Mouse (Mus musculus) heart, postnatal 0 days (tissue): Measurements from ENCODE around the gene Nup210l. TPM values are rescaled to one million over a fixed set of nuclear protein-coding genes. Genes with fewer than 3 reads are reported as not detected.

ENCODE experiments used
- ATAC-seq: fragments of 200-750 bp; cut with Nextera tagmentation; 2 replicates; pipeline ENCODE4 v1.8.0; 2017; ENCODE audit warnings: low read depth, moderate number of reproducible peaks, moderate library complexity; ENCODE audit not compliant: insufficient read depth
- DNase-seq: peaks from one replicate; pipeline ENCODE4 v3.0.0-alpha.2; 2016; ENCODE audit warnings: low spot score
- H3K27ac ChIP-seq: fragments of 300-500 bp; sonication (generic); 2 replicates; pipeline ENCODE4 v1.5.1; 2014; ENCODE audit warnings: low read depth, mild to moderate bottlenecking
- H3K27me3 ChIP-seq: fragments of 300-500 bp; sonication (generic); 2 replicates; pipeline ENCODE4 v1.6.1; 2014; ENCODE audit warnings: low read length, mixed read lengths; ENCODE audit not compliant: control insufficient read depth, insufficient read depth
- H3K36me3 ChIP-seq: fragments of 300-500 bp; sonication (generic); replicated peaks from 2 replicates; pipeline ENCODE4 v1.6.1; 2014; ENCODE audit warnings: low read length, mixed read lengths; ENCODE audit not compliant: control insufficient read depth, insufficient read depth
- H3K4me1 ChIP-seq: fragments of 300-500 bp; sonication (generic); 2 replicates; pipeline ENCODE4 v1.6.1; 2014; ENCODE audit warnings: antibody characterized with exemption; ENCODE audit not compliant: control insufficient read depth, insufficient read depth
- H3K4me2 ChIP-seq: fragments of 300-500 bp; sonication (generic); 2 replicates; pipeline ENCODE4 v1.6.1; 2014; ENCODE audit warnings: low read depth, mild to moderate bottlenecking, low read length, moderate library complexity
- H3K4me3 ChIP-seq: fragments of 300-500 bp; sonication (generic); 2 replicates; pipeline ENCODE4 v1.5.1; 2014; ENCODE audit warnings: low read depth, low read length
- H3K9ac ChIP-seq: fragments of 300-500 bp; sonication (generic); replicated peaks from 2 replicates; pipeline ENCODE4 v1.6.1; 2014; ENCODE audit warnings: low read depth, low read length, mixed read lengths
- H3K9me3 ChIP-seq: fragments of 300-500 bp; sonication (generic); replicated peaks from 2 replicates; pipeline ENCODE4 v1.6.1; 2016; ENCODE audit warnings: low read length; ENCODE audit not compliant: control insufficient read depth
- CTCF ChIP-seq: IDR thresholded peaks from 2 replicates; pipeline ENCODE4 v1.5.1; 2016; ENCODE audit warnings: antibody characterized with exemption, control low read depth, low read depth
- EP300 ChIP-seq: IDR thresholded peaks from 2 replicates; pipeline ENCODE4 v1.6.1; 2016; ENCODE audit warnings: antibody characterized with exemption, low read depth
- WGBS: fragments of 180-500 bp; shearing (Covaris S2); extraction: QIAGEN DNeasy Blood & Tissue Kit; methylation state at CpG from one replicate; pipeline ENCODE4 v1.1.7; 2014; 5-methylcytosine and 5-hydroxymethylcytosine counted together
- polyA plus RNA-seq: library from polyadenylated mRNA; unstranded; fragments of >200 nt; fragmentation: Nextera tagmentation; extraction: Ambion mirVana; gene quantifications from 2 replicates; pipeline ENCODE4 v1.2.1, GENCODE M21; 2015
- total RNA-seq: library from RNA; depleted of rRNA; stranded (reverse); fragments of >200 nt; gene quantifications from 2 replicates; pipeline ENCODE4 v1.2.3, GENCODE M21; 2014; ENCODE audit warnings: low replicate concordance

The Nup210l gene
- total and polyA plus RNA-seq, 2 experiments from 2014 or later, result 0.04 TPM

DNA sequence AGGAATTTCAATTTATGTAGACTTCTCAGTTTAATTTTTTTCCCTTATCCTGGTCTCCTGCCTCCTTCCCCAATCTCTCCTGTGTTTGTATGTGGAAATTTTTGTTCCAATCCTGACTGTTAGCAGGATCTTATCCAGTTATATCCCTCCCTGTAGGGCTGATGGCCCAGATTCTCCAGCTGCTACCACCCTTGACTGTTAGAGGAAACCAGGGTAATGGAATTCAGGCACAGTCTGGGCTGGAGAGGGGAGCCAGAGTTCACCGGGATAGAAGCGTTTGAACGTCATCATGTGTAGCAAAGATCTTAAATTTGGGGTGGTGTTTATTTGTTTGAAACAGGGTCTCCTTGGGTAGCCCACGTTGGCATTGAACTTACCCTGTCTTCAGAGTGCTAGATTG is 19.1 kb upstream of the Nup210l start:
- Histone ChIP-seq H3K27ac (peak overlapping the region; percentile 59), H3K27me3 (no peaks in the 10 kb centered on the region), H3K4me1 (peaks cover 44% of the 10 kb centered on the region), H3K4me3 (no peak overlapping the region), H3K4me2 (peak overlapping the region; percentile 73; the same call in 1 of the 2 replicates), H3K9me3 (no peaks in the 10 kb centered on the region), H3K9ac (no peak overlapping the region), H3K36me3 (peaks cover 35% of the 10 kb centered on the region)
- ATAC-seq (no peak), DNase-seq (no peak)
- TF ChIP-seq CTCF (no peak), EP300 (no peak)
- 33% methylated on average over 4 of the region's 4 CpGs for WGBS

DNA sequence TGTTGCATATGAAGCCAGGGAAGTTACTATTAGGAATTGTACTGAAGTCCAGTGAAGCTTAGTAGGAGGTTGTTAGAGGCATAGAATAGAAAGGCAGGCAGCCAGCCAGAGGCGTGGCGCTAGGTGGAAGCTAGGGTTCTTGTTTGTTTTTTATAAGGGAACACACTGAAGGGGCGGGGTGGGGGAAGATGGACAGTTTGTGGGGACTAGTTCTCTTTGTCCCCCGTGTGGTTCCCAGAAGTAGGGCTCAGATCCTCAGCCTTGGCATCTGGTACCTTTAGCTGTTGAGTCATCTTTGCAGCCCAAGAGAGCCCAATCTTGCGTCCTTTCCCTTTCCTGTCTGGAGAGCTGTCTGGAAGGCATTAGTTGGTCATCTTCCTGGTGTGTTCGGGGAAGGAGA is 18.7 kb upstream of the Nup210l start:
- Histone ChIP-seq H3K9me3 (no peaks in the 10 kb centered on the region), H3K4me3 (no peak overlapping the region), H3K27me3 (no peaks in the 10 kb centered on the region), H3K27ac (peak overlapping the region; percentile 59; the same call in 1 of the 2 replicates), H3K36me3 (peaks cover 40% of the 10 kb centered on the region), H3K9ac (no peak overlapping the region), H3K4me1 (peaks cover 44% of the 10 kb centered on the region), H3K4me2 (0 out of 2 replicates have a peak overlapping the region, but pooled peaks have one; percentile 73)
- no peak for ATAC-seq
- TF ChIP-seq EP300 (no peak), CTCF (no peak)
- DNase-seq, result no peak
- WGBS, result 60% methylated on average over 6 of the region's 6 CpGs

- no peak overlapping the region for H3K27ac ChIP-seq
- no peak overlapping the region for H3K4me3 ChIP-seq
- DNase-seq (no peak), ATAC-seq (no peak)
- no peaks in the 10 kb centered on the region for H3K9me3 ChIP-seq
- H3K4me2 ChIP-seq, result no peak overlapping the region
- no peak overlapping the region for H3K9ac ChIP-seq
- TF ChIP-seq EP300 (no peak), CTCF (no peak)
- WGBS, result 75% methylated on average over 5 of the region's 5 CpGs
- peaks cover 47% of the 10 kb centered on the region for H3K36me3 ChIP-seq
- H3K27me3 ChIP-seq, result no peaks in the 10 kb centered on the region
- peaks cover 43% of the 10 kb centered on the region for H3K4me1 ChIP-seq
These were observed 17.9 kb upstream of the Nup210l start for GRCm38 (mm10) chr3:90086068-90086467.

- no peak for DNase-seq
- Histone ChIP-seq H3K9ac (no peak overlapping the region), H3K4me2 (no peak overlapping the region), H3K36me3 (peaks cover 73% of the 10 kb centered on the region), H3K27me3 (no peaks in the 10 kb centered on the region), H3K27ac (no peak overlapping the region), H3K9me3 (no peaks in the 10 kb centered on the region), H3K4me3 (no peak overlapping the region), H3K4me1 (peaks cover 17% of the 10 kb centered on the region)
- 79% methylated on average over 2 of the region's 2 CpGs for WGBS
- ATAC-seq, result no peak
- TF ChIP-seq CTCF, result no peak
- TF ChIP-seq EP300, result no peak
These were observed 15.3 kb upstream of the Nup210l start for GRCm38 (mm10) chr3:90088617-90089016.

GRCm38 (mm10) chr3:90090892-90091291 is 13.0 kb upstream of the Nup210l start:
- Histone ChIP-seq H3K4me2 (no peak overlapping the region), H3K36me3 (peaks cover 79% of the 10 kb centered on the region), H3K9ac (no peak overlapping the region), H3K9me3 (no peaks in the 10 kb centered on the region), H3K27me3 (no peaks in the 10 kb centered on the region), H3K27ac (no peak overlapping the region), H3K4me1 (no peaks in the 10 kb centered on the region; the same call in 1 of the 2 replicates), H3K4me3 (no peak overlapping the region)
- WGBS, result 55% methylated on average over 6 of the region's 6 CpGs
- DNase-seq (no peak), ATAC-seq (no peak)
- TF ChIP-seq CTCF (no peak), EP300 (no peak)

- Histone ChIP-seq H3K36me3 (peaks cover 69% of the 10 kb centered on the region), H3K4me3 (no peak overlapping the region), H3K27ac (no peak overlapping the region), H3K9me3 (no peaks in the 10 kb centered on the region), H3K9ac (no peak overlapping the region), H3K27me3 (no peaks in the 10 kb centered on the region), H3K4me1 (no peaks in the 10 kb centered on the region), H3K4me2 (no peak overlapping the region)
- DNase-seq (no peak), ATAC-seq (no peak)
- TF ChIP-seq EP300 (no peak), CTCF (no peak)
- 61% methylated on average over 3 of the region's 3 CpGs for WGBS
These were observed 9.5 kb upstream of the Nup210l start for GRCm38 (mm10) chr3:90094453-90094852.
